Mouse (Mus musculus) ZHBTc4 (cell line): ENCODE measurements at regions not wholly inside any gene's neighbourhood (a gene's known extent, or its start where the extent isn't known, plus 50 kb on each side); places are given as distances from the start of the nearest gene placed in this dataset.

Source experiments
- DNase-seq: peaks from one replicate; pipeline ENCODE4 v3.0.0-alpha.2; 2011; ENCODE audit warnings: low read depth, low spot score

DNA sequence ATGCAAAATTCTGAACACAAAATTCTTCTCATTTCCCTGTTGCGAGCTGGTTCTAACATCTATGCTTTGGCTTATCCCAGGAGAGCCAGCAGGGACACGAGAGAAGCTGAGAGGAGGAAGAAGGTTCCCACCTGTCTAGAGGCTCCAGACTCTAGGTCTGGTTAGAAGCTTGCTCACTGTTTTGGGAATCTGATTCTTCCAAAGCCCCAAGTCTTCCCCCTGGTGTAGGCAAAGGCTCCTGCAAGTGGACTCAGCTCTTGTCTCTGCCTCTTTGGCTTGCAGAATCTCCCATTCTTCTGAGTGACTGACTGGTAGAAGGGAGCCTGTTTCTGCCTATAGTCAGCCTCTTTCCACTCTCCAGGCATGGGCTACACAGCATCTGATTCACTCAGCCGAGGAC lies 95.8 kb downstream of the Btc start:
- DNase-seq, result peak; percentile 13
